Mouse (Mus musculus) embryonic facial prominence, embryonic 13.5 days (tissue): ENCODE data around the gene St6gal1. TPM values are rescaled to one million over a fixed set of nuclear protein-coding genes. Genes with fewer than 3 reads are reported as not detected.

ENCODE experiments used
- ATAC-seq: fragments of 200-750 bp; cut with Nextera tagmentation; 2 replicates; pipeline ENCODE4 v1.8.0; 2017; ENCODE audit warnings: low read depth; ENCODE audit not compliant: insufficient number of reproducible peaks, insufficient read depth, low FRiP score, low TSS enrichment
- H3K27ac ChIP-seq: fragments of 300-500 bp; sonication (generic); 2 replicates; pipeline ENCODE4 v1.5.1; 2015; ENCODE audit warnings: moderate library complexity, mild to moderate bottlenecking, inconsistent platforms
- H3K27me3 ChIP-seq: fragments of 300-500 bp; sonication (generic); 2 replicates; pipeline ENCODE4 v1.6.1; 2015; ENCODE audit warnings: mild to moderate bottlenecking, inconsistent platforms
- H3K36me3 ChIP-seq: fragments of 300-500 bp; sonication (generic); 2 replicates; pipeline ENCODE4 v1.6.1; 2015; ENCODE audit warnings: mild to moderate bottlenecking, inconsistent platforms
- H3K4me1 ChIP-seq: fragments of 300-500 bp; sonication (generic); 2 replicates; pipeline ENCODE4 v1.6.1; 2015; ENCODE audit warnings: inconsistent platforms
- H3K4me2 ChIP-seq: fragments of 300-500 bp; sonication (generic); 2 replicates; pipeline ENCODE4 v1.6.1; 2015; ENCODE audit warnings: moderate library complexity, mild to moderate bottlenecking, inconsistent platforms
- H3K4me3 ChIP-seq: fragments of 300-500 bp; sonication (generic); 2 replicates; pipeline ENCODE4 v1.5.1; 2015; ENCODE audit warnings: mild to moderate bottlenecking, inconsistent platforms
- H3K9ac ChIP-seq: fragments of 300-500 bp; sonication (generic); 2 replicates; pipeline ENCODE4 v1.6.1; 2015; ENCODE audit warnings: mild to moderate bottlenecking, inconsistent platforms
- H3K9me3 ChIP-seq: fragments of 300-500 bp; sonication (generic); 2 replicates; pipeline ENCODE4 v1.6.1; 2016; ENCODE audit warnings: inconsistent platforms
- WGBS: fragments of 180-500 bp; shearing (Covaris S2); methylation state at CpG from one replicate; pipeline ENCODE4 v1.1.7; 2015; ENCODE audit warnings: mixed read lengths; 5-methylcytosine and 5-hydroxymethylcytosine counted together
- polyA plus RNA-seq: library from polyadenylated mRNA; unstranded; fragments of >200 nt; fragmentation: Nextera tagmentation; extraction: Ambion mirVana; gene quantifications from 2 replicates; pipeline ENCODE4 v1.2.1, GENCODE M21; 2015

St6gal1 gene
- polyA plus RNA-seq, 1 experiment from 2014 or later = 19.6 TPM

- ATAC-seq = no peak
- Histone ChIP-seq H3K4me2 (no peak overlapping the region), H3K9me3 (no peaks in the 10 kb centered on the region), H3K4me3 (no peak overlapping the region), H3K27ac (no peak overlapping the region), H3K4me1 (peaks cover 57% of the 10 kb centered on the region), H3K36me3 (peaks cover 7% of the 10 kb centered on the region; the same call in 1 of the 2 replicates), H3K9ac (no peak overlapping the region), H3K27me3 (no peaks in the 10 kb centered on the region)
- WGBS = 76% methylated on average over 7 of the region's 7 CpGs
These were observed 43.7 kb downstream of the St6gal1 start for GRCm38 (mm10) chr16:23268231-23268630.

DNA sequence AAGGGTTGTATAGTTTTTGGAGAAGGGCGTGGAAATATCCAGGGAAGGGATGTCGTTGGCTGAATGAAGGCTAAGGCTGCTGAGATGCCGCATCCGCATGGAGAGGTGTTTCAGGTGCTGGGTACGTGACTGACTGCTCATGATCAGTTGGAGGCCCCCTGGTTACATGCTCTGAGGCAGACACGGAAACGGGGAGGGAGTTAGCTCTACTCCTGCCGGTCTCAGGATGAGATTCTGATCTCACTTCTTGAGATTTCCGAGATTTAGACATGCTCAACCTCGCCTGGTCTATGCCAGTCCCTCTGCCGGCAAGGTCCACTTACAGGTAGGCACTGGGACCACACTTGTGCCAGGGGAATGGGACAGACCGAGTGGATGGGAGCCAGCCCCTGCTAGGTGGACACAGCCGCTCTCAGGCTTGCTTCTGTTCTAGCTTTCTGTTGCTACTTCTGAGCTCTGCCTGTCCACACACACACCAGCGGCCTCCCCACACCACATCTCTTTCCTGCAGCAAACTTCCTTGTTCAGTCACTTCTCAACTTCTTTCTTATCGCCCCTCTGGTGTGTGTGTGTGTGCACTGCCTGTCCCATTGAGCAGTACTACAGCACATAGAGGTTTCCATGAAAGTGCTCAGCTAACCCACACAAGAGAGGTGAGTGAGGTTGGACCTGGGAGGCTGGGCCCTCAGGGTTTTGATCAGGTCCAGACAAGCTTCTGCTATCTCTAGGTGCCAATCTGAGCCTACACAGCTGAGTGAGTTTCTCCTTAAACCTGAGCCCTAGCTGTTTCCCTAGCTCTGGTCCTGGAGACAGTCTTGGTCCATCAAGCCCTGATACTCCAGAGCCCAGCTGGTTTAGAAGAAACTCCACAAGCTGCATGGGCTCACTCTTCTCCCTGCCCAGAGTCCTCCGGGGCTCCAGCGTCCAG is 44.8 kb downstream of the St6gal1 start:
- Histone ChIP-seq H3K27ac (peak overlapping the region; percentile 52), H3K4me3 (no peak overlapping the region), H3K27me3 (no peaks in the 10 kb centered on the region), H3K4me1 (peaks cover 56% of the 10 kb centered on the region), H3K9ac (no peak overlapping the region), H3K4me2 (no peak overlapping the region), H3K36me3 (peaks cover 3% of the 10 kb centered on the region; the same call in 1 of the 2 replicates), H3K9me3 (no peaks in the 10 kb centered on the region)
- 71% methylated on average over 17 of the region's 17 CpGs for WGBS
- no peak for ATAC-seq

- 18% methylated on average over 10 of the region's 10 CpGs for WGBS
- H3K4me3 ChIP-seq = no peak overlapping the region
These were observed 45.7 kb downstream of the St6gal1 start for GRCm38 (mm10) chr16:23269984-23270912.

DNA sequence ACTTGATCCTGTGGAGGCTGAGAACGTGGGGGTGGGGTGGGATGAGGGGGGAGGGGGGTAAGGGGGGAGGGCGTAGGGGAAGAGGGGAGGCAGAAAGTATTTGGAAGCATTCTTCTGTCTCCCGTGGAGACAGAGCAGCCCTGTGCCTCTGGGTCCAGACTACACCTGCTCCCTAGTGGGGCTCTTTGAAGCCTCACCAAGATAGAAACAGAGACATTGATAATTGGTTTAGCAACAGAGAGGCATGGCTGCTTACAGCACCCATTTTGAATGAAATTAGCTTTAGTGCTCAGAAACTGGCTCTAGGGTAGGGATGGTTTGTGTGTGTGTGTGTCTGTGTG is 46.3 kb downstream of the St6gal1 start:
- WGBS = 10% methylated on average over 3 of the region's 3 CpGs
- Histone ChIP-seq H3K9me3 (no peaks in the 10 kb centered on the region), H3K9ac (no peak overlapping the region), H3K4me1 (peaks cover 50% of the 10 kb centered on the region), H3K4me3 (no peak overlapping the region), H3K27me3 (no peaks in the 10 kb centered on the region), H3K4me2 (no peak overlapping the region), H3K27ac (peak overlapping the region; percentile 52), H3K36me3 (no peaks in the 10 kb centered on the region)
- ATAC-seq = peak; percentile 11; the same call in 1 of the 2 replicates

More at GRCm38 (mm10) chr16:23269984-23270912, 45.7 kb downstream of the St6gal1 start:
- Histone ChIP-seq H3K27me3 (no peaks in the 10 kb centered on the region), H3K9ac (no peak overlapping the region), H3K27ac (peak overlapping the region; percentile 52), H3K9me3 (no peaks in the 10 kb centered on the region), H3K4me2 (no peak overlapping the region; the same call in 1 of the 2 replicates), H3K36me3 (no peaks in the 10 kb centered on the region), H3K4me1 (peaks cover 55% of the 10 kb centered on the region)
- peak; percentile 54; the same call in 1 of the 2 replicates for ATAC-seq

GRCm38 (mm10) chr16:23271746-23272520 is 47.4 kb downstream of the St6gal1 start:
- peaks cover 47% of the 10 kb centered on the region for H3K4me1 ChIP-seq
- ATAC-seq = no peak
- H3K9me3 ChIP-seq = no peaks in the 10 kb centered on the region
- no peak overlapping the region for H3K4me3 ChIP-seq
- H3K27ac ChIP-seq = 0 out of 2 replicates have a peak overlapping the region, but pooled peaks have one; percentile 52
- H3K4me2 ChIP-seq = no peak overlapping the region
- no peaks in the 10 kb centered on the region for H3K36me3 ChIP-seq
- H3K9ac ChIP-seq = no peak overlapping the region
- no peaks in the 10 kb centered on the region for H3K27me3 ChIP-seq
- 75% methylated on average over 14 of the region's 14 CpGs for WGBS

GRCm38 (mm10) chr16:23272521-23273230 is 48.1 kb downstream of the St6gal1 start:
- Histone ChIP-seq H3K4me1 (peaks cover 47% of the 10 kb centered on the region), H3K36me3 (no peaks in the 10 kb centered on the region), H3K4me3 (no peak overlapping the region), H3K9ac (no peak overlapping the region), H3K27ac (no peak overlapping the region), H3K9me3 (no peaks in the 10 kb centered on the region), H3K27me3 (no peaks in the 10 kb centered on the region), H3K4me2 (no peak overlapping the region)
- ATAC-seq = no peak
- WGBS = 61% methylated on average over 9 of the region's 9 CpGs

- Histone ChIP-seq H3K9ac (no peak overlapping the region), H3K4me3 (no peak overlapping the region), H3K9me3 (no peaks in the 10 kb centered on the region), H3K27ac (no peak overlapping the region), H3K4me1 (peaks cover 38% of the 10 kb centered on the region), H3K27me3 (no peaks in the 10 kb centered on the region), H3K4me2 (no peak overlapping the region), H3K36me3 (no peaks in the 10 kb centered on the region)
- ATAC-seq = no peak
- 75% methylated on average over 6 of the region's 6 CpGs for WGBS
These were observed 49.5 kb downstream of the St6gal1 start for GRCm38 (mm10) chr16:23274005-23274404.

DNA sequence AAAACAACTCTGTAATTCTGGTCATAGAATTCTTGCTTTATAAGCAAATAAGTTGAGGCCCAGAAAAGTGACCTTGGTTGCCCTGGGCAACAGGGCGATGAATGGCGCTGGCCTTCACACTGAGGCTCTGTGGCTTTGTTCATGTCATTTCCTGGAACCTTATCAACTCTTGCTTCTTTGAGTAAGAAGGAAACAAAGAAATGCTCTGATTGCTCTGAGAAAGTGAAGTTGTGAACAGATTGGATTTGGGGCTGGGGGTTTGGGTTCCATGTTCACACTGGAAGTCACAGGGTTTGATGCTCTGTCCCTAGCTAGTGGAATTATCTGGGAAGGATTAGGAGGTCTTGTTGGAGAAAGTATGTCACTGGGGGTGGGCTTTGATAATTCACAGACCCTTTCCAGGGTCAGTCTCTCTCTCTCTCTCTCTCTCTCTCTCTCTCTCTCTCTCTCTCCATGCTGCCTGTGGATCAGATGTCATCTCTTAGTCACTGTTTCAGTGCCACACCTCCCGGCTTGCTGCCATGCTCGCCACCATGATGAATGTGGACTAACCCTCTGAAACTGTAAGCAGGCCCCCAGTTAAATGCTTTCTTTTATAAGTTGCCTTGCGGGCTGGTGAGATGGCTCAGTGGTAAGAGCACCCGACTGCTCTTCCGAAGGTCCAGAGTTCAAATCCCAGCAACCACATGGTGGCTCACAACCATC is 50.2 kb downstream of the St6gal1 start:
- H3K9ac ChIP-seq = no peak overlapping the region
- no peaks in the 10 kb centered on the region for H3K9me3 ChIP-seq
- ATAC-seq = no peak
- H3K4me1 ChIP-seq = peaks cover 31% of the 10 kb centered on the region
- no peaks in the 10 kb centered on the region for H3K36me3 ChIP-seq
- H3K27me3 ChIP-seq = no peaks in the 10 kb centered on the region
- WGBS = 87% methylated on average over 7 of the region's 7 CpGs
- H3K4me3 ChIP-seq = no peak overlapping the region
- no peak overlapping the region for H3K4me2 ChIP-seq
- H3K27ac ChIP-seq = no peak overlapping the region

DNA sequence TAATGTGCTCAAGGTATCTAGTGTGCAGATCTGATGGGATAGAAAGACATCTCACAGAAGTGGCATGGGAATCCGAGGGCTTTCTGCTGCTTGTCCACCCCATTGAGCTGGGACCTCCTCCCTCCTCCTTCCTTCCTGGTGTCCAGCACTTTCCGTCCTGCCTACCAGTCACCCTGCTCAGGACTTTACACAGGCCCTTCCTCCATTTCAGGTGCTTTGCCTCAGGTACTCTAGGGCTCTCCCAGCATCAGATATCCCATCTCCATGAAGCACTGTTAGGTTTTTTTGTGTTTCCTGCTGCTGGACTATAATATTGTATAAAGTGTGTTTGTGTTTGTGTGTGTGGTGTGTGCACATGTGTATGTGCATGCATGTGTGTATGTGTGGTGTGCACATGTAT is 51.1 kb downstream of the St6gal1 start:
- no peak overlapping the region for H3K27ac ChIP-seq
- H3K9ac ChIP-seq = no peak overlapping the region
- H3K36me3 ChIP-seq = no peaks in the 10 kb centered on the region
- 80% methylated on average over 2 of the region's 2 CpGs for WGBS
- no peak for ATAC-seq
- no peak overlapping the region for H3K4me2 ChIP-seq
- no peak overlapping the region for H3K4me3 ChIP-seq
- H3K9me3 ChIP-seq = no peaks in the 10 kb centered on the region
- peaks cover 30% of the 10 kb centered on the region for H3K4me1 ChIP-seq
- H3K27me3 ChIP-seq = no peaks in the 10 kb centered on the region
